Mouse (Mus musculus) thymus, postnatal 25 days (tissue): ENCODE results near the gene Wtip.
"Not testable (repeated sequence)": the region's sequence is repeated elsewhere in the genome, so short reads cannot be mapped to it uniquely, and the experiment has no call there.

Experiments used
- DNase-seq: peaks from one replicate; pipeline ENCODE4 v3.0.0; 2022

The Wtip gene

DNA sequence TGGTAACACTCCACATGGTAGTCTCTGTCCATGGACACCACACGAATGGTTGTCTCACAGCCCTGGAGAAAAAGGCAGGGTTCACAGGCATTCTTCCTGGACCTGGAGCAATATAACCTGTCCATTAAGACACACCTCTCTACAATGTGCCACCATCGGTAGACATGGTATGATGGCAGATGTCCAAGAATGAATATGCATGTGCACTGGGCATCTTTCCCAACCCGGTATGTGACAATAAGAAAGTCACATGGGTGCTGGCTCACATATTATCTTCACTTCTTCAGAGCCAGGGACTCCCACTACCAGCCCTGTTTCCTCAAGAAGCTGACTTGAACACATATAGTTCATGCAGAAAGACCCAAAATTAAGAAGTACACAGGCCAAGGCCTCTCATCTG is 16.5 kb downstream of the Wtip start:
- no peak for DNase-seq

DNA sequence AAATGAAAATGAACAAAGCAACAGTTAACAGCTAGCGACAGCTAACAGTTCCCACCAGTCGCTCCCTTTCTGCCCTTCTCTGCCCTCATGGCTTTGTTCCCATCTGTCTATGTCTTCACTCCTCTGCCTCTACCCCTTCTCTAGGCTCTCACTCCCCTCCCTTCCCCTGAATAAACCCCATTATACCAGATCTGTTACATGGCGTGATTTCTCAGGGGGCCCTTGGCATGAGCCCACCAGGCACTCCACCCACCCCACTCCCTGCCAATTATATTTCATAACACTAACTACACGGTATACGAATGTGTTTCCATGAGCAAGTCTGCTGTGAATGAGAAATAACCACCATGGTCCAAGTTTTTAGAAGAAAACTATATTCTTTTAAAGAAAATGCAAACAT is 23.9 kb downstream of the Wtip start:
- DNase-seq: no peak

- DNase-seq: no peak
Measured at GRCm38 (mm10) chr7:34101276-34101675, 31.8 kb downstream of the Wtip start.

DNA sequence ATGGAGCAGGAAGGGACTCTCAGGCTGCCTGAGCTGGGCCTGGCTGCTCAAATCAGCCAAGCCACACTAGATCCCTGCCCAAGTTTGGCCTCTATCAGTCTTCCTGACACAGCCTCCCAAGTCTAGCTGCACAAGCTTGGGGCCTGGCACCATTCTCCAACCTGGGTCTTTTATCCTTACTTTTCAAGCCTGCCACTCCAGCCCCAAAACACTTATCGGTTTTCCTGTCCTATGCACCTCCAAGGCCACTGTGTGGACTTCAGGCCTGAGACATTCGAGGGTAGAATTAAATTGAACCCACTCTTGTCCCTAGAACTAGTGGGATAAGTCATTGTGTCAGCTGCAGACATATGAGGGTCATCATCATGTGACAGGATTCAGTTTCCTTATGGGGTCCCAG is 33.1 kb downstream of the Wtip start:
- no peak for DNase-seq

DNA sequence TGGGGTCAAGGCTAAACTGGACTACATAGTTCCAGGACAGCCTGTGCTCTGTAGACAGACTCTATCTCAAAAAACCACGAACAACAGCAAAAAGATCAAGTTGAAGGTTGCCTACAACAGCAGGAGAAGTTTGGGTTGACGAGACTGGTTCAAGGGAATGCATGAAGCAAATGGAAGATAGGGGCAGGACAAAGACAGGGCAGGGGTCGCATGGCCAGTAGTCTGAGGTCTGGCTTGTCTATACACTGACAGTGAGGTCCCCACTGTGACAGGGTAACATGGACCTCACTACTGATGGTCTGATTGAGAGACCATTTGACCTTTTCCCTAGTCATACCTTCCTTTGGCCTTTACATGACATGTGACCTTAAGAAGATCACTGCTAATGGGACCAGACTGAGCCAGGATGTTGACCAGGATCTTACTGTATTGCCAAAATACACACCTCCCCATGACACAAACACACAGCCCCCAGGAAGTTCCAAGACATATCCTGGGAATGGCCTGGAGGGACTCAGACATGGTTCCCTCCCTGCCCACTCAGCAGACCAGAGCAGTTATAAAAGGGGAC is 38.1 kb downstream of the Wtip start, which contains the start of gene Scgb1b30:
Gene Scgb1b30, plus strand, starts transcription at position 521 of the 571 bp plus-strand sequence.
- DNase-seq: no peak

DNA sequence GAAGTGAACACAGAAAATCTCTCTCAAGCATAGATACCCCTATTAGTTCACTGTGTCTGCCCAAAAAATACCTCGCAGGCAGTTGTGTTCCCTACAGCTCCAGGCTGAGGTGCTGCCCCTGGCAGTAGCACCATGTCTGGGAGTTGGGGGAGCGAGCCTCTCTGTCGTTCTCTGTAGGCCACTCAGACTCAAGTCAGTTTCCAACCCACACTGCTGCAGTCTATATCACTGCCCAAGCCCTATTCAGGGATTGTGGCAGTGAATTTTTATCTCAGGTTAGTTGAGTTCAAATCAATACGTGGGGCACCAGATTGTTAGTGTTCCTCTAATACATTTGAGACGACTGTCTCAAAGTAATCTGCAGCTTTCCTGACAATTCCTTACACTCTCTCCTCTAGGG is 64.9 kb downstream of the Wtip start:
- DNase-seq: not testable (repeated sequence)
